Mouse (Mus musculus) heart, postnatal 0 days (tissue): Measurements from ENCODE around the gene Gk2. TPM values are rescaled to one million over a fixed set of nuclear protein-coding genes. Genes with fewer than 3 reads are reported as not detected.

Experiments used
- ATAC-seq: fragments of 200-750 bp; cut with Nextera tagmentation; 2 replicates; pipeline ENCODE4 v1.8.0; 2017; ENCODE audit warnings: low read depth, moderate number of reproducible peaks, moderate library complexity; ENCODE audit not compliant: insufficient read depth
- DNase-seq: peaks from one replicate; pipeline ENCODE4 v3.0.0-alpha.2; 2016; ENCODE audit warnings: low spot score
- H3K27ac ChIP-seq: fragments of 300-500 bp; sonication (generic); 2 replicates; pipeline ENCODE4 v1.5.1; 2014; ENCODE audit warnings: low read depth, mild to moderate bottlenecking
- H3K27me3 ChIP-seq: fragments of 300-500 bp; sonication (generic); 2 replicates; pipeline ENCODE4 v1.6.1; 2014; ENCODE audit warnings: low read length, mixed read lengths; ENCODE audit not compliant: control insufficient read depth, insufficient read depth
- H3K36me3 ChIP-seq: fragments of 300-500 bp; sonication (generic); replicated peaks from 2 replicates; pipeline ENCODE4 v1.6.1; 2014; ENCODE audit warnings: low read length, mixed read lengths; ENCODE audit not compliant: control insufficient read depth, insufficient read depth
- H3K4me1 ChIP-seq: fragments of 300-500 bp; sonication (generic); 2 replicates; pipeline ENCODE4 v1.6.1; 2014; ENCODE audit warnings: antibody characterized with exemption; ENCODE audit not compliant: control insufficient read depth, insufficient read depth
- H3K4me2 ChIP-seq: fragments of 300-500 bp; sonication (generic); 2 replicates; pipeline ENCODE4 v1.6.1; 2014; ENCODE audit warnings: low read depth, mild to moderate bottlenecking, low read length, moderate library complexity
- H3K4me3 ChIP-seq: fragments of 300-500 bp; sonication (generic); 2 replicates; pipeline ENCODE4 v1.5.1; 2014; ENCODE audit warnings: low read depth, low read length
- H3K9ac ChIP-seq: fragments of 300-500 bp; sonication (generic); replicated peaks from 2 replicates; pipeline ENCODE4 v1.6.1; 2014; ENCODE audit warnings: low read depth, low read length, mixed read lengths
- H3K9me3 ChIP-seq: fragments of 300-500 bp; sonication (generic); replicated peaks from 2 replicates; pipeline ENCODE4 v1.6.1; 2016; ENCODE audit warnings: low read length; ENCODE audit not compliant: control insufficient read depth
- CTCF ChIP-seq: IDR thresholded peaks from 2 replicates; pipeline ENCODE4 v1.5.1; 2016; ENCODE audit warnings: antibody characterized with exemption, control low read depth, low read depth
- EP300 ChIP-seq: IDR thresholded peaks from 2 replicates; pipeline ENCODE4 v1.6.1; 2016; ENCODE audit warnings: antibody characterized with exemption, low read depth
- WGBS: fragments of 180-500 bp; shearing (Covaris S2); extraction: QIAGEN DNeasy Blood & Tissue Kit; methylation state at CpG from one replicate; pipeline ENCODE4 v1.1.7; 2014; 5-methylcytosine and 5-hydroxymethylcytosine counted together
- polyA plus RNA-seq: library from polyadenylated mRNA; unstranded; fragments of >200 nt; fragmentation: Nextera tagmentation; extraction: Ambion mirVana; gene quantifications from 2 replicates; pipeline ENCODE4 v1.2.1, GENCODE M21; 2015
- total RNA-seq: library from RNA; depleted of rRNA; stranded (reverse); fragments of >200 nt; gene quantifications from 2 replicates; pipeline ENCODE4 v1.2.3, GENCODE M21; 2014; ENCODE audit warnings: low replicate concordance

Gene Gk2
- total and polyA plus RNA-seq, 2 experiments from 2014 or later, result not detected

DNA sequence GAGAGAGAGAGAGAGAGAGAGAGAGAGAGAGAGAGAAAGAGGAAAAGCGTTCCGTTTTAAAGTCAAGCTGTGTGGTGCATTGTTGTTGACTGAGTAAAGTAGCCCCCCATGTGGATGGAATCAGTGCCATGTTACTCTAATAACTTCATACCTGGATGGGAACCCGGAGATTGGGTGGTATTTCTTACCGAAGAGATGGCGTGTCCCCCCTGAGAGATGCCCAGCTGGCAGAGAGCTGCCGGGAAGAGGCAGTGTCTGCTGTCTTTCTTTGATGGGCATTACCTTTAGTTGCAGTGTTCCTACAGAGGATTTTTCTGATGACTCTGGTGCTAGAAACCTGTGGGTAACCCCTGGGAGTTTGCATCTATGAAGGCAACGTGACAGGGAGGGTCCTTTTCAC, 10.4 kb upstream of the Gk2 start:
- no peak for TF ChIP-seq EP300
- no peak for TF ChIP-seq CTCF
- no peak overlapping the region for H3K27ac ChIP-seq
- DNase-seq, result no peak
- H3K27me3 ChIP-seq, result no peaks in the 10 kb centered on the region
- WGBS, result 93% methylated on average over 7 of the region's 7 CpGs
- no peaks in the 10 kb centered on the region for H3K9me3 ChIP-seq
- H3K36me3 ChIP-seq, result no peaks in the 10 kb centered on the region
- H3K4me1 ChIP-seq, result no peaks in the 10 kb centered on the region
- no peak overlapping the region for H3K4me3 ChIP-seq
- ATAC-seq, result no peak
- no peak overlapping the region for H3K4me2 ChIP-seq
- H3K9ac ChIP-seq, result no peak overlapping the region

GRCm38 (mm10) chr5:97466430-97467158, 9.8 kb upstream of the Gk2 start:
- ATAC-seq (no peak), DNase-seq (no peak)
- no peaks in the 10 kb centered on the region for H3K27me3 ChIP-seq
- WGBS, result 80% methylated on average over 10 of the region's 10 CpGs
- no peaks in the 10 kb centered on the region for H3K4me1 ChIP-seq
- no peaks in the 10 kb centered on the region for H3K9me3 ChIP-seq
- H3K36me3 ChIP-seq, result no peaks in the 10 kb centered on the region
- H3K4me2 ChIP-seq, result no peak overlapping the region
- no peak for TF ChIP-seq EP300
- TF ChIP-seq CTCF, result no peak
- H3K27ac ChIP-seq, result no peak overlapping the region
- H3K4me3 ChIP-seq, result no peak overlapping the region
- no peak overlapping the region for H3K9ac ChIP-seq

DNA sequence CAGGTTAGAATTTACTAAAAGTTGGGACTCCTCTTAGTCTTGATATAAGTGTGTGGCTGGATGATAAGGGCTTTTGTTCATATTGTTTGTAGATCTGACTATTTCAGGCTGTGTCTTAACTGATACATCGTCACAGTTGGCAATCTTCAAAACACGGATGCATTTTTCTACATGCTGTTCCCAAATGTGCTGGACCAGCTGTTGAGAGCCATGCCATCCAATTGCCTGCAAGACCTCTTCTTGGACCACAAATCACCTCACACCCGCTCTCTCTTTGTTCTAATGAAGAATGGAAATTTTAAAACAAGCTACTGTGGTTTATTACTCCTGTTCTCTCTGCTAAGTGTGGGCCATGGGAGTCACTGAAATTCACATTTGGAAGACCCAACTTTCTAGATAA, 9.1 kb upstream of the Gk2 start:
- Histone ChIP-seq H3K9me3 (no peaks in the 10 kb centered on the region), H3K27ac (no peak overlapping the region), H3K36me3 (no peaks in the 10 kb centered on the region), H3K4me1 (no peaks in the 10 kb centered on the region), H3K9ac (no peak overlapping the region), H3K4me2 (no peak overlapping the region), H3K4me3 (no peak overlapping the region), H3K27me3 (no peaks in the 10 kb centered on the region)
- ATAC-seq, result no peak
- TF ChIP-seq EP300 (no peak), CTCF (no peak)
- WGBS, result 68% methylated on average over 3 of the region's 3 CpGs
- no peak for DNase-seq

- H3K9ac ChIP-seq, result no peak overlapping the region
- no peaks in the 10 kb centered on the region for H3K9me3 ChIP-seq
- H3K4me3 ChIP-seq, result no peak overlapping the region
- DNase-seq (no peak), ATAC-seq (no peak)
- H3K36me3 ChIP-seq, result no peaks in the 10 kb centered on the region
- H3K4me1 ChIP-seq, result no peaks in the 10 kb centered on the region
- TF ChIP-seq CTCF, result no peak
- no peak for TF ChIP-seq EP300
- H3K27me3 ChIP-seq, result no peaks in the 10 kb centered on the region
- 94% methylated on average over 3 of the region's 3 CpGs for WGBS
- H3K4me2 ChIP-seq, result no peak overlapping the region
- no peak overlapping the region for H3K27ac ChIP-seq
Observed at GRCm38 (mm10) chr5:97462856-97463255, 6.0 kb upstream of the Gk2 start.

GRCm38 (mm10) chr5:97451451-97451850, 5.4 kb downstream of the Gk2 start:
- Histone ChIP-seq H3K4me1 (no peaks in the 10 kb centered on the region), H3K27ac (no peak overlapping the region), H3K36me3 (no peaks in the 10 kb centered on the region), H3K27me3 (no peaks in the 10 kb centered on the region), H3K9ac (no peak overlapping the region), H3K4me3 (no peak overlapping the region), H3K4me2 (no peak overlapping the region), H3K9me3 (no peaks in the 10 kb centered on the region; the same call in 1 of the 2 replicates)
- no peak for TF ChIP-seq CTCF
- TF ChIP-seq EP300, result no peak
- DNase-seq, result no peak
- 73% methylated on average over 4 of the region's 4 CpGs for WGBS
- no peak for ATAC-seq

DNA sequence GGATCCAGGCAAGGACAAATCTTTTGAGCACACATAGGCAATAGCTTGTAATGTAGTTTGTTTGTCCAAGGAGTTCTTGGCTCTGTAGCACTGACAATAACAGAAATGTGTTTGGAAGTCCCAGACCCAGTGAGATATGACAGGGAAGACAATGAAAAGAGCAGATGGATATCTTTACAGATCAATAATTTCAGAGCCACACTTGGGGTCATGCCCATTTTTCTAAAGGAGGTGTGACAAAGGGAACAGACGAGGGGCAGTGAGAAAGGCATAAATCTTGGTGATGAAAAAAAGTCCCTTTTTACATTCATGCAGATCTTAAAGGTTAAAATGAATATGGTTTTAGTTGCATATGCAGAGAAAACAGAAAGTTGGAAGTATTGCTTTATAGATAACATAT, 12.6 kb downstream of the Gk2 start:
- H3K27me3 ChIP-seq, result no peaks in the 10 kb centered on the region
- H3K9me3 ChIP-seq, result no peaks in the 10 kb centered on the region; the same call in 1 of the 2 replicates
- no peak for DNase-seq
- no peak overlapping the region for H3K4me2 ChIP-seq
- no peaks in the 10 kb centered on the region for H3K36me3 ChIP-seq
- 53% methylated on average over 1 of the region's 1 CpGs for WGBS
- TF ChIP-seq EP300 (no peak), CTCF (no peak)
- ATAC-seq, result no peak
- H3K4me1 ChIP-seq, result no peaks in the 10 kb centered on the region
- H3K27ac ChIP-seq, result no peak overlapping the region
- no peak overlapping the region for H3K4me3 ChIP-seq
- H3K9ac ChIP-seq, result no peak overlapping the region
